Mouse (Mus musculus) heart, postnatal 0 days (tissue): ENCODE data around the gene Clip1.
A peak's percentile ranks its signal among the peaks of the same experiment; 100 is the strongest.

Experiments
- CTCF ChIP-seq: IDR thresholded peaks from 2 replicates; pipeline ENCODE4 v1.5.1; 2016; ENCODE audit warnings: antibody characterized with exemption, control low read depth, low read depth
- EP300 ChIP-seq: IDR thresholded peaks from 2 replicates; pipeline ENCODE4 v1.6.1; 2016; ENCODE audit warnings: antibody characterized with exemption, low read depth

DNA sequence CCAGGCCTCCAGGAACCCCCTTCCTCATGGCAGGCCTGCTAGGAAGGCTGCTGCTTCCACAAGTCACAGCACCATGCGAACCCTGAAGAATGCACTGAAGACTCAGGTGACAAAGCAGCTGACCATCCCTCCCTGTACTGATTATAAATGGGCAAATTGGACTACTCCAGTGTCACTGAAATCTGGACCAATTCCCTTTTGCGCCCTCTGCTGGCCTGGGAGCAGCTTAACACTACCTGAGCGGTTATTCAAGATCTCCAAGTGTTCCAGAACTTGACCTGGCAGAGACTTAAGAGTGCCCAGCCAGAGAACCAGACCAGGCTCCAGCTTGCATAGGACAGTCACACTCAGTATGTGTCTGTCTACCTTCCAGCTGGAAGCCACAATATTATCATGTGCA, 14.8 kb upstream of the Clip1 start:
- TF ChIP-seq EP300 = no peak
- TF ChIP-seq CTCF = peak; percentile 82
